Mouse (Mus musculus): ENCODE data around the gene Tspan11.

- TF ChIP-seq ZNF384 (IDR thresholded peaks at IDR 0.05; ENCODE audit: low read depth, low read length) (no peak), ZC3H11A (IDR thresholded peaks at IDR 0.05; ENCODE audit: borderline replicate concordance, low read depth, low read length) (peak; percentile 71; the same call in 1 of the 2 replicates)
Measured at GRCm38 (mm10) chr6:127920652-127921051, 33.3 kb downstream of the Tspan11 start.

All from ES-E14 (cell line).